Comparison of ENCODE assay signal across 12 mouse cellular contexts in genomic region chrX:103987215-103987964, GRCm38 (mm10). TPM values are rescaled to one million over a fixed set of nuclear protein-coding genes. Genes with fewer than 3 reads are reported as not detected.
A peak's percentile ranks its signal among the peaks of the same experiment; 100 is the strongest.
DNase-seq lines count a peak whose midpoint lies in the region; ATAC-seq and TF ChIP-seq lines count a peak whose summit lies in the region.
"Had no signal": no experiment of that assay in that cellular context is flagged by ENCODE, and none has a peak within 500 bp of the region (broad histone marks: within the 10 kb centered on the region; RNA-seq: fewer than 3 reads in every experiment).

No protein-coding gene starts in this region.

- no peak for TF ChIP-seq CTCF in lung, postnatal 0 days (IDR thresholded peaks at IDR 0.05)

- no peak overlapping the region for H3K4me2 ChIP-seq in heart, embryonic 11.5 days
- no peak overlapping the region for H3K4me2 ChIP-seq in lung, postnatal 0 days (replicated peaks; ENCODE audit: low read depth, low read length)

- H3K27me3 ChIP-seq in heart, embryonic 11.5 days (ENCODE audit: control insufficient read depth, insufficient read depth, low read length): no peaks in the 10 kb centered on the region; the same call in none of the 2 replicates
- no peaks in the 10 kb centered on the region for H3K27me3 ChIP-seq in lung, postnatal 0 days (replicated peaks; ENCODE audit: insufficient read depth, low read length)

- no peaks in the 10 kb centered on the region for H3K4me1 ChIP-seq in heart, embryonic 11.5 days (ENCODE audit: control insufficient read depth, insufficient read depth, low read length)
- no peaks in the 10 kb centered on the region for H3K4me1 ChIP-seq in lung, postnatal 0 days (ENCODE audit: insufficient read depth, low read depth, low read length)

- H3K9ac ChIP-seq in heart, embryonic 11.5 days (ENCODE audit: low read depth, low read length): no peak overlapping the region
- H3K9ac ChIP-seq in lung, postnatal 0 days (replicated peaks; ENCODE audit: low read depth): no peak overlapping the region
- H3K9ac ChIP-seq: liver, embryonic 14.5 days had no signal

- H3K9me3 ChIP-seq in heart, embryonic 11.5 days (replicated peaks; ENCODE audit: control insufficient read depth, low read length): no peaks in the 10 kb centered on the region
- H3K9me3 ChIP-seq in lung, postnatal 0 days (ENCODE audit: low read length): no peaks in the 10 kb centered on the region

- DNase-seq in heart, adult 11 months: peak; percentile 87
- peak; percentile 12 for DNase-seq in lung, postnatal 0 days (ENCODE audit: low spot score)
- no peak for DNase-seq in lung, postnatal 36 days
- DNase-seq in embryo, embryonic 10.5 days (ENCODE audit: low spot score): peak; percentile 58
- peak; percentile 37 for DNase-seq in mesoderm, embryonic 11.5 days (ENCODE audit: low read depth, low spot score)
- DNase-seq in gastrocnemius, postnatal 10 days: no peak
- no peak for DNase-seq in ovary, postnatal 36 days (ENCODE audit: low spot score)
- DNase-seq: cerebellum, adult 9-11 months; gastrocnemius, postnatal 36 days had no signal

- no peak overlapping the region for H3K27ac ChIP-seq in heart, embryonic 11.5 days (ENCODE audit: low read depth, low read length)
- H3K27ac ChIP-seq in lung, postnatal 0 days (ENCODE audit: low read length): no peak overlapping the region
- H3K27ac ChIP-seq: liver, embryonic 14.5 days had no signal

- H3K36me3 ChIP-seq in heart, embryonic 11.5 days (ENCODE audit: control insufficient read depth, insufficient read depth, low read length): no peaks in the 10 kb centered on the region
- H3K36me3 ChIP-seq in lung, postnatal 0 days (ENCODE audit: insufficient read depth, low read length): no peaks in the 10 kb centered on the region

- WGBS in heart, embryonic 11.5 days (ENCODE audit: insufficient replicate concordance): 20% methylated on average over 12 of the region's 12 CpGs
- WGBS in lung, postnatal 0 days: 28% methylated on average over 12 of the region's 12 CpGs

- ATAC-seq in heart, embryonic 11.5 days (replicated peaks; ENCODE audit: insufficient number of reproducible peaks, low FRiP score, low TSS enrichment): no peak
- no peak for ATAC-seq in lung, postnatal 0 days
- ATAC-seq: activated CD4-positive, CD25-positive, alpha-beta regulatory T cell, adult 4 months had no signal

- TF ChIP-seq EP300 in lung, postnatal 0 days (IDR thresholded peaks at IDR 0.05): no peak

- H3K4me3 ChIP-seq in heart, embryonic 11.5 days (ENCODE audit: low read depth, low read length): no peak overlapping the region
- H3K4me3 ChIP-seq in lung, postnatal 0 days (ENCODE audit: low read depth, low read length): no peak overlapping the region

RNA-seq across cellular contexts. Expression of gene Rlim, which starts 6.3 kb away (rescaled TPM):
- 29.6 and 33.1 TPM in 2 replicates for polyA plus RNA-seq in heart, embryonic 11.5 days (2014; fragmentation: Nextera tagmentation; extraction: Ambion mirVana)
- polyA plus RNA-seq in lung, postnatal 0 days (2015; fragmentation: Nextera tagmentation; extraction: Ambion mirVana): 15.5 and 17.7 TPM in 2 replicates
- 10 to 100 TPM; 26.6 to 29.0 TPM for total RNA-seq in gastrocnemius, postnatal 10 days (2021)

Comparison
In these comparisons a context has a peak if more than half of its experiments do, and no peak if none do; other contexts are left out.
1. DNase-seq: peak in heart, adult 11 months (single experiment), lung, postnatal 0 days (single experiment), embryo, embryonic 10.5 days (single experiment) and mesoderm, embryonic 11.5 days (single experiment); none in lung, postnatal 36 days (single experiment), gastrocnemius, postnatal 10 days (single experiment) and ovary, postnatal 36 days (single experiment).